Mouse (Mus musculus) 3T3-L1 (cell line): ENCODE measurements at regions not wholly inside any gene's neighbourhood (a gene's known extent, or its start where the extent isn't known, plus 50 kb on each side); places are given as distances from the start of the nearest gene placed in this dataset.

Experiments used
- DNase-seq: peaks from one replicate; pipeline ENCODE4 v3.0.0-alpha.2; 2015; ENCODE audit warnings: low read depth, low spot score

GRCm38 (mm10) chr8:88972993-88973690, 70.8 kb downstream of the Sall1 start:
- DNase-seq, result no peak

- DNase-seq, result no peak
These were observed 85.1 kb downstream of the Sall1 start for GRCm38 (mm10) chr8:88958843-88959242.

- DNase-seq, result no peak
These were observed 90.8 kb downstream of the Sall1 start for GRCm38 (mm10) chr8:88953178-88953577.

GRCm38 (mm10) chr8:88951829-88952155, 92.2 kb downstream of the Sall1 start:
- DNase-seq, result no peak

GRCm38 (mm10) chr8:88951145-88951828, 92.7 kb downstream of the Sall1 start:
- DNase-seq, result no peak

GRCm38 (mm10) chr8:88949975-88950374, 94.0 kb downstream of the Sall1 start:
- no peak for DNase-seq

GRCm38 (mm10) chr8:88948981-88949380, 95.0 kb downstream of the Sall1 start:
- no peak for DNase-seq

- no peak for DNase-seq
These were observed 95.6 kb downstream of the Sall1 start for GRCm38 (mm10) chr8:88948328-88948727.

GRCm38 (mm10) chr8:88947384-88947783, 96.6 kb downstream of the Sall1 start:
- no peak for DNase-seq

GRCm38 (mm10) chr8:88945656-88946055, 98.3 kb downstream of the Sall1 start:
- DNase-seq, result no peak

- DNase-seq, result no peak
These were observed 99.9 kb downstream of the Sall1 start for GRCm38 (mm10) chr8:88944038-88944437.

- no peak for DNase-seq
These were observed 104.8 kb downstream of the Sall1 start for GRCm38 (mm10) chr8:88939071-88939746.

GRCm38 (mm10) chr8:88934708-88935107, 109.3 kb downstream of the Sall1 start:
- DNase-seq, result no peak

- no peak for DNase-seq
These were observed 112.9 kb downstream of the Sall1 start for GRCm38 (mm10) chr8:88931050-88931449.

- DNase-seq, result no peak
These were observed 113.6 kb downstream of the Sall1 start for GRCm38 (mm10) chr8:88930370-88930769.

GRCm38 (mm10) chr8:88928675-88929377, 115.1 kb downstream of the Sall1 start:
- DNase-seq, result no peak

- DNase-seq, result no peak
These were observed 121.1 kb downstream of the Sall1 start for GRCm38 (mm10) chr8:88922840-88923239.

GRCm38 (mm10) chr8:88921967-88922366, 122.0 kb downstream of the Sall1 start:
- no peak for DNase-seq

- DNase-seq, result no peak
These were observed 124.7 kb downstream of the Sall1 start for GRCm38 (mm10) chr8:88919282-88919681.

GRCm38 (mm10) chr8:88916064-88916463, 127.9 kb downstream of the Sall1 start:
- DNase-seq, result no peak

- DNase-seq, result no peak
These were observed 129.3 kb downstream of the Sall1 start for GRCm38 (mm10) chr8:88914657-88915056.

GRCm38 (mm10) chr8:88914190-88914589, 129.8 kb downstream of the Sall1 start:
- no peak for DNase-seq
